In genomic region chr7:112086186-112086585, GRCm38 (mm10) we compare ENCODE assay signal across 30 mouse cellular contexts.
"Had no signal": no experiment of that assay in that cellular context is flagged by ENCODE, and none has a peak within 500 bp of the region (broad histone marks: within the 10 kb centered on the region; RNA-seq: fewer than 3 reads in every experiment).

No protein-coding gene starts in this region.

- ATAC-seq: liver, embryonic 12.5 days; liver, postnatal 0 days; lung, postnatal 0 days; midbrain, embryonic 13.5 days; midbrain, embryonic 16.5 days had no signal

- H3K9me3 ChIP-seq: limb, embryonic 10.5 days; limb, embryonic 12.5 days; limb, embryonic 13.5 days; limb, embryonic 15.5 days; liver, embryonic 12.5 days; liver, embryonic 13.5 days; liver, embryonic 15.5 days; lung, embryonic 15.5 days; megakaryocyte, embryonic 14.5 days; midbrain, embryonic 10.5 days; midbrain, embryonic 12.5 days; midbrain, embryonic 13.5 days; neural tube, embryonic 12.5 days had no signal

- H3K27ac ChIP-seq: limb, embryonic 10.5 days; limb, embryonic 12.5 days; limb, embryonic 13.5 days; limb, embryonic 15.5 days; liver, embryonic 12.5 days; liver, embryonic 13.5 days; liver, embryonic 14.5 days; liver, embryonic 15.5 days; lung, embryonic 15.5 days; macrophage; midbrain, embryonic 10.5 days; midbrain, embryonic 12.5 days; midbrain, embryonic 13.5 days; neural tube, embryonic 12.5 days had no signal

- H3K4me2 ChIP-seq: limb, embryonic 12.5 days; limb, embryonic 13.5 days; limb, embryonic 15.5 days; liver, embryonic 11.5 days; liver, embryonic 12.5 days; liver, embryonic 13.5 days; liver, embryonic 15.5 days; lung, embryonic 14.5 days; lung, embryonic 15.5 days; midbrain, embryonic 12.5 days; midbrain, embryonic 13.5 days; neural tube, embryonic 12.5 days had no signal

- H3K9ac ChIP-seq: limb, embryonic 12.5 days; limb, embryonic 13.5 days; limb, embryonic 15.5 days; liver, embryonic 12.5 days; liver, embryonic 13.5 days; liver, embryonic 14.5 days; liver, embryonic 15.5 days; liver, postnatal 0 days; lung, embryonic 14.5 days; lung, embryonic 15.5 days; midbrain, embryonic 12.5 days; midbrain, embryonic 13.5 days; neural tube, embryonic 12.5 days had no signal

- H3K27me3 ChIP-seq: limb, embryonic 12.5 days; limb, embryonic 13.5 days; limb, embryonic 15.5 days; liver, embryonic 12.5 days; liver, embryonic 13.5 days; liver, embryonic 15.5 days; lung, embryonic 15.5 days; megakaryocyte, embryonic 14.5 days; midbrain, embryonic 12.5 days; midbrain, embryonic 13.5 days; neural tube, embryonic 12.5 days had no signal

- H3K4me3 ChIP-seq: limb, embryonic 10.5 days; limb, embryonic 12.5 days; limb, embryonic 13.5 days; limb, embryonic 15.5 days; liver, embryonic 12.5 days; liver, embryonic 13.5 days; liver, embryonic 15.5 days; lung, embryonic 15.5 days; megakaryocyte, embryonic 14.5 days; midbrain, embryonic 10.5 days; midbrain, embryonic 12.5 days; midbrain, embryonic 13.5 days; myocyte; neural tube, embryonic 12.5 days had no signal

- DNase-seq: left cerebral cortex, postnatal 4 days; liver; liver, embryonic 13.5 days; liver, postnatal 0 days; lung, adult 18-20 months; lung, adult 2 months; lung, embryonic 14.5 days; lung, postnatal 10 days; lung, postnatal 14 days; lung, postnatal 36 days; lung, postnatal 4 days; midbrain, embryonic 14.5 days had no signal

- H3K4me1 ChIP-seq: limb, embryonic 10.5 days; limb, embryonic 12.5 days; limb, embryonic 13.5 days; limb, embryonic 15.5 days; liver, embryonic 12.5 days; liver, embryonic 13.5 days; liver, embryonic 15.5 days; lung, embryonic 15.5 days; megakaryocyte, embryonic 14.5 days; midbrain, embryonic 10.5 days; midbrain, embryonic 12.5 days; midbrain, embryonic 13.5 days; neural tube, embryonic 12.5 days had no signal
